Mouse (Mus musculus) intestine, embryonic 16.5 days (tissue): ENCODE results near the gene Fam234b. TPM values are rescaled to one million over a fixed set of nuclear protein-coding genes. Genes with fewer than 3 reads are reported as not detected.
A peak's percentile ranks its signal among the peaks of the same experiment; 100 is the strongest.

Source experiments
- ATAC-seq: fragments of 200-750 bp; cut with Nextera tagmentation; 2 replicates; pipeline ENCODE4 v1.8.0; 2017; ENCODE audit warnings: moderate TSS enrichment, moderate library complexity
- H3K27ac ChIP-seq: fragments of 300-500 bp; sonication (generic); 2 replicates; pipeline ENCODE4 v1.5.1; 2014; ENCODE audit warnings: mild to moderate bottlenecking, low read length
- H3K27me3 ChIP-seq: fragments of 300-500 bp; sonication (generic); replicated peaks from 2 replicates; pipeline ENCODE4 v1.6.1; 2014; ENCODE audit warnings: low read length, control low read depth, mixed read lengths; ENCODE audit not compliant: control insufficient read depth, insufficient read depth
- H3K36me3 ChIP-seq: fragments of 300-500 bp; sonication (generic); 2 replicates; pipeline ENCODE4 v1.6.1; 2014; ENCODE audit warnings: low read length, control low read depth; ENCODE audit not compliant: control insufficient read depth, insufficient read depth
- H3K4me1 ChIP-seq: fragments of 300-500 bp; sonication (generic); 2 replicates; pipeline ENCODE4 v1.6.1; 2014; ENCODE audit warnings: low read length, control low read depth, mixed read lengths; ENCODE audit not compliant: control insufficient read depth, insufficient read depth
- H3K4me2 ChIP-seq: fragments of 300-500 bp; sonication (generic); 2 replicates; pipeline ENCODE4 v1.6.1; 2014; ENCODE audit warnings: low read depth, low read length, control low read depth
- H3K4me3 ChIP-seq: fragments of 300-500 bp; sonication (generic); 2 replicates; pipeline ENCODE4 v1.5.1; 2014; ENCODE audit warnings: mild to moderate bottlenecking, low read length
- H3K9ac ChIP-seq: fragments of 300-500 bp; sonication (generic); 2 replicates; pipeline ENCODE4 v1.6.1; 2014; ENCODE audit warnings: low read depth, low read length
- H3K9me3 ChIP-seq: fragments of 300-500 bp; sonication (generic); 2 replicates; pipeline ENCODE4 v1.6.1; 2016; ENCODE audit warnings: low read length, control low read depth; ENCODE audit not compliant: control insufficient read depth
- WGBS: fragments of 180-500 bp; shearing (Covaris S2); extraction: QIAGEN DNeasy Blood & Tissue Kit; methylation state at CpG from one replicate; pipeline ENCODE4 v1.1.7; 2014; 5-methylcytosine and 5-hydroxymethylcytosine counted together
- polyA plus RNA-seq: library from polyadenylated mRNA; unstranded; fragments of >200 nt; fragmentation: Nextera tagmentation; extraction: Ambion mirVana; gene quantifications from 2 replicates; pipeline ENCODE4 v1.2.1, GENCODE M21; 2015

Gene Fam234b
- polyA plus RNA-seq, 1 experiment from 2014 or later: 36.9 TPM

DNA sequence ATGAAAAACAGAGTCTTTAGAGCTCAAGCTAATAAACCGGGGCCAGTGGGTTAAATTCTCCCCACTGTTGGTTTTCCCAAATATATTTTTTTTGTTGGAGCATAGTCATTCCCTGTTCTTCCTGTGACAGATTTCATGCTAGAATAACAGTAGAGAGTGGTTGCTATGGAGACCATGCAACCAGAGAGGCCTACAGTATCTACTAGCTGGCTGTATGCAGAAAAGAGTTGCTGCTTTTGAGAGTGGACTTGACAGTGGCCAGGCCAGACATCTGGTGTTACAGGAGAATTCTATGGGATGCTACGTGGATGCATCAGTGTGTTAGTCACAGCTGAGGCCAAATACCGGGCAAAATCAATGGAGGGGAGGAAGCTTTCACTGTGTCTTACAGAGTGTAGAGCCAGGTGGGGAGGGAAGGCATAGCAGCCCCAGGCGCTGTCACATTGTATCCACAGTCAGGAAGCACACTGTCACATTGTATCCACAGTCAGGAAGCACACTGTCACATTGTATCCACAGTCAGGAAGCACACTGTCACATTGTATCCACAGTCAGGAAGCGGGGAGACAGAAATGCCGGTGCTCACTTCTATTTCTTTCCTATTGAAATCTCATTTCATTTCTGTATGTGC, 26.1 kb downstream of the Fam234b start:
- H3K4me2 ChIP-seq: no peak overlapping the region
- H3K9ac ChIP-seq: no peak overlapping the region
- no peak for ATAC-seq
- H3K4me1 ChIP-seq: no peaks in the 10 kb centered on the region
- no peak overlapping the region for H3K27ac ChIP-seq
- H3K4me3 ChIP-seq: no peak overlapping the region
- H3K36me3 ChIP-seq: no peaks in the 10 kb centered on the region
- H3K27me3 ChIP-seq: no peaks in the 10 kb centered on the region
- 73% methylated on average over 6 of the region's 6 CpGs for WGBS
- no peaks in the 10 kb centered on the region for H3K9me3 ChIP-seq

DNA sequence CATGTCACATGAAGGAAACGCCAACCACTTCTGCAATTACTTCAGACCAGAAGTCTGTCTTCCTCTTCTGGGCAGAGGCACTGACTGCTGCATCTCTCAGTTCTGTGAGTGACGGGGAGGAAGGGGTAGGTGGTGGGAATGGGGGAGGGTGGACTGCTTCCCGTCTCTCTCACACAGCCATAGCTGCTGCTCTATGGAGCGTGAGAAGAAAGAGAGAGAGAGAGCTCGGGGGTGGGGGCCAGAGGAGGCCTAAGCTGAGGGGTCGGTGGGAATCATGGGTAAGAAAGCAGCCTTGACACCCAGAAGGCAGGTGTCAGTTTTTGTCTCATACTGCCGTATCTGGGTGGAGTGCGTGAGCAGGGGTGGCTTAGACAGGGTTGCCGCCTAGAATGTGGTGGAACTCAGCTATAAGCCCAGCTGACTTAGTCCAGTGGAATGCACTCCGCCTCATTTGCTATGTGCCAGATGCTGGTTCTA, 30.7 kb downstream of the Fam234b start:
- no peaks in the 10 kb centered on the region for H3K36me3 ChIP-seq
- 0 out of 2 replicates have a peak, but pooled peaks have one; percentile 44 for ATAC-seq
- no peaks in the 10 kb centered on the region for H3K4me1 ChIP-seq
- no peak overlapping the region for H3K9ac ChIP-seq
- H3K9me3 ChIP-seq: no peaks in the 10 kb centered on the region
- H3K27ac ChIP-seq: no peak overlapping the region
- WGBS: 65% methylated on average over 10 of the region's 10 CpGs
- no peak overlapping the region for H3K4me2 ChIP-seq
- H3K27me3 ChIP-seq: no peaks in the 10 kb centered on the region
- H3K4me3 ChIP-seq: no peak overlapping the region

DNA sequence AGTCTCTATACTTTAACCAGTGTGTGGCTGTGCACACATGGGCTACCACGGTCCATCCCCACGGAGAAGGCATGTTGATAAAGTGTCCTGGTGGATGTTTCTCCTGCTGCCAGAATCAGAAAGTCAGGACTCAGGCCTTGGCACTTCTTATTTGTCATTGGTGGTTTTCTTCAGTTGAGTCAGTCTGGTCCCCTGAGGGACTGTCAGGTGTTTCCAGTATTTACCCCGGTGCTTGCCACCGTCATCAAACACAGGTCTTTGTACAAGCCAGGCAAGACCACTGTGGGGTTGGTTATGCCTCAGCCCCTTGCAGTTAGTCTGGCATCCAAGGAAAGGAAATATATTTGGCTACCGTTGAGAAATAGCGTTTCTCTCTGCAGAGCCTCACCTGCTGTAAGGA, 32.8 kb downstream of the Fam234b start:
- no peaks in the 10 kb centered on the region for H3K27me3 ChIP-seq
- no peak overlapping the region for H3K27ac ChIP-seq
- H3K36me3 ChIP-seq: no peaks in the 10 kb centered on the region
- H3K4me1 ChIP-seq: no peaks in the 10 kb centered on the region
- H3K9ac ChIP-seq: no peak overlapping the region
- no peak overlapping the region for H3K4me2 ChIP-seq
- no peak overlapping the region for H3K4me3 ChIP-seq
- ATAC-seq: no peak
- no peaks in the 10 kb centered on the region for H3K9me3 ChIP-seq
- 89% methylated on average over 6 of the region's 6 CpGs for WGBS

DNA sequence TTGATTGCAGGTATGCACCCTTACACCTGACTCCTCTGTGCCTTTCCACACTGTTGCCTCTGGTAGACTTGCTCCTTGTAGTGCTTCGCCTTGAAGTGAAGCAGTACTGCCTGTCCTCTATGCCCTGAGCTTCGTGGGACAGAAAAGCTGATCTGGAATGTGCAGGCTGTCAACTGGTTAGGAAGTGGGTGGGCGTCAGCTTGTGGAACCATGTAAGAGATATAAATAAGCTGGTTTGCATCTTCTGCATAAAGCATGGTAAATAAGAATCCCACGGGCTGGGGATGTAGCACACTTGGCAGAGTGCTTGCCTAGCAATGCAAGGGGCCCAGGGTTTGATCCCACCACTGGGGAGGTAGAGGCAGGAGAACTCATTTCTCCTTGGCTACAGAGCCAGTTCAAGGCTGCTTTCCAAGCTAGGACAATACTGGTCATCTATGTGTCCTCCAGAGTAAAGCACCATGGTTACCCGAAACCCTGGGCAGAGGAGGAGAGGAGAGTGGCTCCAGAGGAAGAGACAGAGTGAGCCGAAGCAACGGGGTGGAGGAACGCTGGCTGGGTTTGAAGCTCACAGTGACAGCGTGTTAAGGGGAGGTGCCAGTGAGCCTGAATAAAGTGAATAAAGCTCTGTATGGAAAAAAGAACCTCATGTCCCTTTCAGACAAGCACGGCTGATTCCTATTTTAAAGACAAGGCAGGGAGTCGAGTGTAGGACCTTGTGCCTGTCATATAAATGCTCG, 34.8 kb downstream of the Fam234b start:
- H3K27me3 ChIP-seq: no peaks in the 10 kb centered on the region
- H3K27ac ChIP-seq: no peak overlapping the region
- 0 out of 2 replicates have a peak, but pooled peaks cover 2% of the 10 kb centered on the region for H3K36me3 ChIP-seq
- no peak overlapping the region for H3K9ac ChIP-seq
- no peak overlapping the region for H3K4me2 ChIP-seq
- no peaks in the 10 kb centered on the region for H3K4me1 ChIP-seq
- WGBS: 76% methylated on average over 12 of the region's 12 CpGs
- H3K4me3 ChIP-seq: no peak overlapping the region
- ATAC-seq: no peak
- no peaks in the 10 kb centered on the region for H3K9me3 ChIP-seq

DNA sequence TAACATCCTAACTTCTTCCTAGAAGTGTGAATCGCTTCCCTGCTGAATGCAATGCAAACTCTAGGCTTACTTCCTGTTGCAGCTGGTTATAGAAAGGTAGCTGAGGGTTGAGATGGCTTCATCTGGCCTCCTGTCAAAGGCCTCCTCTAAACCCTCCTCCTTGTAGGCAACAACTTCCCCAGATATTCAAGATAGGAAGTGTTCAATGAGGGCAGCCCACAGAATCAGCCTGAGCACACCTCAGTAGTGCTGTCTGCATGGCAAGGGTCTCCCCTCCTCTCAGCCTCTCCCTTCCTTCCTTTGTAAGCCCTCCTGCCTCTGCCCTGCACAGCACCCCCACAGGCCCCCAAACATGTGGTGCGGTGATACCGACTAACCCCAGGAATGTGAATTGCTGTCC, 38.0 kb downstream of the Fam234b start:
- no peak for ATAC-seq
- WGBS: 85% methylated on average over 3 of the region's 3 CpGs

DNA sequence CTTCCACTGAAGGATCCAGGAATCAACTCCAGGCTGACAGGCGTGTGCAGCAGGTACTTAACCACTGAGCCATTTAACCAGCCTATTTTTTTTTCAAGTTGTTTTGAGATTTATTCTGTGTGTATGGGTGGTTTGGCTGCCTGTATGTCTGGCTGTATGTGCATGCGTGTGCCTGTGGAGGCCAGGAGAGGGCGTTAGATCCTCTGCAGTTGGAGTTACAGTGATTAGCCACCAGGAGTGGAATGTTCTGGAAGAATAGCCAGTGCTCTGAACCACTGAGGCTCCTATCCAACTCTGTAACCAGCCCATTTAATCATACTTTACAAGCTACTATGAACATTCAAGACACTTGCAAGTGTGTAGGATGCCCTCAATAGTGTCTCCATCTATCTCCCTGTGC, 38.8 kb downstream of the Fam234b start:
- H3K4me3 ChIP-seq: no peak overlapping the region
- H3K36me3 ChIP-seq: 0 out of 2 replicates have a peak, but pooled peaks cover 2% of the 10 kb centered on the region
- 83% methylated on average over 3 of the region's 3 CpGs for WGBS
- H3K9me3 ChIP-seq: no peaks in the 10 kb centered on the region
- no peaks in the 10 kb centered on the region for H3K4me1 ChIP-seq
- no peak for ATAC-seq
- H3K27ac ChIP-seq: no peak overlapping the region
- no peaks in the 10 kb centered on the region for H3K27me3 ChIP-seq
- H3K9ac ChIP-seq: no peak overlapping the region
- no peak overlapping the region for H3K4me2 ChIP-seq

More for the DNA sequence above, 38.0 kb downstream of the Fam234b start:
- Histone ChIP-seq H3K9ac (no peak overlapping the region), H3K9me3 (no peaks in the 10 kb centered on the region), H3K4me1 (no peaks in the 10 kb centered on the region), H3K4me3 (no peak overlapping the region), H3K4me2 (no peak overlapping the region), H3K27ac (no peak overlapping the region), H3K36me3 (0 out of 2 replicates have a peak, but pooled peaks cover 2% of the 10 kb centered on the region), H3K27me3 (no peaks in the 10 kb centered on the region)

DNA sequence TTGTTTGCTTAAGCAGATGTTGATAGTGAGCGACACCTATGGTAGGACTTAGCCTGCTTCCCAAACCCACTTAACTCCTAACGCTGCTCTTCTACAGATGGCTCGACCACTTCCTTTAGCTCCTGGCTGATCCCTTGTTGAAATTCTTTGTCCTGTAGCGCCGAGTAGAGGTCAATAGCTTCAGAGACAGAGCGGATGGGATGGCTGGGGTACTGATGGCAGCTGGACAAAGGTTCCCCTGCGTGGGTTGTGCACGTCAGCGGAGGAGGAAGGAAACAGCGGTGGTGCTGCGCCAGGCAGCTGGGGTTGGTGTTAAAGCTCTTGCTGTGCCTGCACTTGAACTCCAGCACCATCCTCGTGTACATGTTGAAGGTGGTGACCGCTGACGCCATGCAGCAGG, 39.5 kb downstream of the Fam234b start:
- Histone ChIP-seq H3K4me3 (no peak overlapping the region), H3K36me3 (0 out of 2 replicates have a peak, but pooled peaks cover 2% of the 10 kb centered on the region), H3K4me1 (no peaks in the 10 kb centered on the region), H3K4me2 (no peak overlapping the region), H3K9ac (no peak overlapping the region), H3K27me3 (no peaks in the 10 kb centered on the region), H3K9me3 (no peaks in the 10 kb centered on the region), H3K27ac (no peak overlapping the region)
- WGBS: 66% methylated on average over 14 of the region's 14 CpGs
- no peak for ATAC-seq

DNA sequence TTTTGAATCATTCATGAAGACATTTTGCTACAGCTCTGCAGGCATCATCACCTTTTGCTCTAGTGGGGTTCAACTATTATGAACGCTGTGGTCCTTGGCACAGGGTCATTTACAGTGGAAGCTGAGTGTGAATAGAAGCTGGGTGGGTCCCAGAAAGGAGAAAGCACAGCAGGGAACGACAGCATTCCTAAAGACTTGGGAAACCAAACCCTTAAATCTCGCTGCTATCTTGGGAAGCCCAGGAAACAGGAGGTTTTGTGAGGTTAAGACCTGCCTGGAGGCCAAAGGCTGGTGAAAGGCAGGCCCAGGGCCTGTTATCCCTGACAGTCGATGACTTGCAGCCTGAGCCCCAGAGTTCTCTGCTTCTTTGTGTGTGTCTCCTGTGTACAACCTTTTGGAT, 40.4 kb downstream of the Fam234b start:
- Histone ChIP-seq H3K9me3 (no peaks in the 10 kb centered on the region), H3K27me3 (no peaks in the 10 kb centered on the region), H3K9ac (no peak overlapping the region), H3K27ac (no peak overlapping the region), H3K36me3 (0 out of 2 replicates have a peak, but pooled peaks cover 2% of the 10 kb centered on the region), H3K4me1 (no peaks in the 10 kb centered on the region), H3K4me2 (no peak overlapping the region), H3K4me3 (no peak overlapping the region)
- no peak for ATAC-seq
- 60% methylated on average over 4 of the region's 4 CpGs for WGBS

DNA sequence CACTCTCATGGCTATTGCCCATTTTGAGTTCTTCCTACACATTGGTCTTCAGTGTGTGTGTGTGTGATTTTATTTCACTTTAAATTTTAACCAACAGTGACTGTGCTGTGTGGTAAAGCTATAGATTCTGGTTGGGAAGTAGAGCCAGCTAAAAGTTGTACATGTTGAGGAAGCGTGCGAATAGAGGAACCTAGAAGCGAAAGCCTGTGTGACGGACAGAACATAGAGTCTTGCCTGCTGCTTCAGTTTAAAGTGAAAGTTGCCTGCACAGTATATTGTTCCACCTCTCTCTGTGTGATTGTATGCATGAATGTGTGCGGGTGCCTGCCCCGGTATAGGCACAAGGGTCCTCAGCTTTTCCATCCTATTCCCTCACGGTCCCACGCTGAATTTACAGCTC, 42.6 kb downstream of the Fam234b start:
- H3K4me2 ChIP-seq: no peak overlapping the region
- H3K9me3 ChIP-seq: no peaks in the 10 kb centered on the region
- H3K9ac ChIP-seq: no peak overlapping the region
- no peak overlapping the region for H3K27ac ChIP-seq
- WGBS: 95% methylated on average over 8 of the region's 8 CpGs
- no peaks in the 10 kb centered on the region for H3K27me3 ChIP-seq
- H3K4me1 ChIP-seq: no peaks in the 10 kb centered on the region
- no peak for ATAC-seq
- H3K36me3 ChIP-seq: 0 out of 2 replicates have a peak, but pooled peaks cover 2% of the 10 kb centered on the region
- no peak overlapping the region for H3K4me3 ChIP-seq
